Mouse (Mus musculus): ENCODE measurements around the gene B4gat1.

B4gat1 gene

DNA sequence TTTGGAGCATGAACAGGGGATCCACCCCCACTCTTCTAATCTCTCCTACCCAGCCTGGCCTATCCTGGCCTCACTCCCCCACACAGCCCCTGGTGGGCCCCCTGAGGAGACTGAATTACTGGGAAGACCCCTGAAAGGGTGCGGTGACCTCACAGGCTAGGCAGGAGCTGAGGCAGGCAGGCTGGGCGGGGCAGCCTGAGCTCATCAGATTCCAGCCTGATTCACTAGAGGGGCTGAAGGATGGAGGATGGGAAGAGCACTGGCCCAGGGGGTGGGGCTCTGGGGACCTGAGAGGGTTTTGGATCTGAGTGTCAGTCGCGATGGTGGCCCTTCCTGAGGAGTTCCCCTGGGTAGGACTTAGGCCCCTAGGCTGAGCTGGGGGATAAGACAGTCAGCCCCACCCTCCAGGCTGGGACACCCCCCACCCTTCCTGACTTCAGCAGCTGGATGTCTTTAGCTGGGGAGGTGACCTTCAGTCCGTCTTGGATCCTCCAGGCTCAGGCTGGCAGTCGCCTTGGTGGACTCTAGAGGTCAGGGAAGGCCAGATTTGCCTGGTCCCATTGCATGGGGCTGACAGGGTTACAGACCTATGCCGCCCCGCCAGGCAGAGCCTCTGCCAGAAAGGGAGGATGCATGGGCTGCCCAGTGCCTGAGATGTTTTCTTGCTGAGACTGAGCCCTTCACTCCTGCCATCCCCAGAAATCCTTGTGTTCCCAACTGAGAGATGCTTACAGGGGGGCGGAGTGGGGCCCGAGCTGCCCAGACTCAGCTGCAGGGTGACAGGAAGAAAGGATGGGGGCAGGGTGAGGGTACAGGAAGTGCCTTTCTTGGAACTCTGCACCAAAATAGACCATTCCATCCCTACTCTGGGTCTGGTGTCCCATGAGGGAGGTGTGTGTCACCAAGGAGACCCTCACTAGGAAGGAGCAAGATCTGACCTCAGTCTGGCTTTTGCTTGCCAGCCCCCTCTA, 20.5 kb downstream of the B4gat1 start:
- DNase-seq (ENCODE audit: low read depth) = no peak

DNA sequence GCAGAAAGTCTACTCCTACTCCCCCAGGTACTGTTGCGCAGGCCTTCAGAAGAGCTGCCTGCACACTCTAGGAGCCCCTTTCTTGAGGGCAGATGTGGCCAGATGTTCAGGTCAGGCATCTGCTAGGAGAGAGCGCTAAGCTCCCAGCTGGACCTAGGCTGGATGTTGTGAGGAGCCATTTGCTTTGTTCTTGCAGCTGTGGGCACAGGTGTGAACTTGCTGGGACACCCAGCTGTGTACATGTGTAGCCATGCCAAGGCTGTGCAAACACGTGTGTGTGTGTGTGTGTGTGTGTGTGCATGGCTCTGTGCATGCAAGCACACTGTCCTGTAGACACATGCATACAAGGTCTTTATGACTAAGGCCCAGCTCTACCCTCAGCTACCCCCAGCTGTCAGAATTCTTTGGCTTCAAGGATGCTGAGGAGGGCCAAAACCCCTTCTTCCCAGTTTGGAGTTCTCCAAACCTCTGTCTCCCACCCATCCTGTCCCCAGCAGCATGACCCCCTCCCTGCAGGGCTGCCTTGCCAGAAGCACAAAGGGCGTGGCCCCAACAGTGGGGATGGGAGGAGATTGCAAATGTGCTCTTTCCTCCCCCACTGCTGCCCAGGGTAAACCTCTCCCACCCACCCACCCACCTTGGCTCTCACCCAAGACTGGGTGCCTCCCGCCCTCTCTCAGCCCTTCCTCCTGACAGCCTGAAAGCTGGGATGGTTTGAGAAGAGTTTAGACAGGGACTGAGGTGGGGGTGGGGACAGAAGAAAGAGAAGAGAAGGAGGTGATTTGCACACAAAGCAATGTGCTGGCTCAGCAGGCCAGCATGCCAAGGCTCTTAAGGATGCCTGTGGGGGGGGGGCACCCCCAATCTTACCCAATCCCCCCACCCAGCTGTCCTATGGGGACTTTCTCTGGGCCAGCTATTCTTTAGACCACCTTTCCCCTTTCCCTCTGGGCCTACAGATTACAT, 22.0 kb downstream of the B4gat1 start:
- DNase-seq (ENCODE audit: low read depth) = no peak

DNA sequence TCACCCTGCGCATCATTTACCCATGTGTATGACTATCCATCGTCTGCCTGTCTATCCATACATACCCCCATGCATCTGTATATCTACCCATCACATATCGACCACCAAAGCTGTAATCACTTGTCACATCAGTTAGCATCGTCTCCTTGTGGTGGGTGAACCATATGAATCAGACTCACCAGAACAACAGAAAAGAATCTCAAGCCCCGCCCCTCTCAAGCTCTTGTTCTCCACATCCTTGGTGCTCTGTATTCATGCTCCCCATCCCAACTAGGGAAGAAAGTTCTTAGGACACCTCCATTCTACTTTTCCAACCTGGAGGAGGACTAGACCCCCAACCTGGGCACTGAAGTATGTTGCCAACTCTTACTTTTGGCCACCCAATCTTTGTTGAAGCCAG, 23.4 kb downstream of the B4gat1 start:
- DNase-seq (ENCODE audit: low read depth) = no peak

DNA sequence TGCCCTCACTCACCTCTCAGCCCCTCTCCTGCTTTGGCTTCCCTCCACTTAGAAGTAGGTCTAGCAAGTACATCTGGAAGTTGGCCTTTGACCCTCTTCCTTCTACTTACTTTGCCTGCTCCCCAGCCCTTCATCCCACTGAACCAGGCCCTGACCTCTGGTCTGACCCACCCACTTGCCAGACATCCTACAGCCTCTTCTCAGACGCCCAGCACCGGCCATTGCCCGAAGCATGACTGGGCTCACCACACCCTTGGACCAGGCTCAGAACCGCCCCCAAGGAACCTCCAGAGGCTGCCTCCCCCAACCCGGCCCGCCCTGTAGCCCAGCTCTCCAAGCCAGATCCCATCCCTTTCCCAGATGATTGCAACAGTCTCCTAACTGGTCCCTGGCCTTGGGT, 23.8 kb downstream of the B4gat1 start:
- no peak for DNase-seq (ENCODE audit: low read depth)

DNA sequence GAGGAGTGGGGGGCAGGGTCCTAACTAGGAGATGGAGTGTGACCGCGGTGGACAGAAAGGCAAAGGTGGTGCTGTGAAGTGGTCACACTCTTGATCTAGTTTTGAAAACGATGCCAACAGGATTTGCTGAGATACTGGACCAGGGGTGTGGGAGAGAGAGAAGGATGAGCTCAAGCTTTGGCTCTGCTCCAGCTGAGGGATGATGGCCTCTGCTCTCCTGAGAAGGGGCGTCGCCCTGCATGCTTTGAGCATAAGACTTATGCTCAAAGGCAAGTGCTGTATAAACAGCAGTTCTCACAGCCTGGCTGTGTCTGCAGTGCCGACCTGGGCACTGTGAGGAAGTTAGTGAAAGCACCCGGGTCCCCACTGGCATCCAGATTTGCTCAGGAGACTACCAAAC, 26.5 kb downstream of the B4gat1 start:
- no peak for DNase-seq (ENCODE audit: low read depth)

DNA sequence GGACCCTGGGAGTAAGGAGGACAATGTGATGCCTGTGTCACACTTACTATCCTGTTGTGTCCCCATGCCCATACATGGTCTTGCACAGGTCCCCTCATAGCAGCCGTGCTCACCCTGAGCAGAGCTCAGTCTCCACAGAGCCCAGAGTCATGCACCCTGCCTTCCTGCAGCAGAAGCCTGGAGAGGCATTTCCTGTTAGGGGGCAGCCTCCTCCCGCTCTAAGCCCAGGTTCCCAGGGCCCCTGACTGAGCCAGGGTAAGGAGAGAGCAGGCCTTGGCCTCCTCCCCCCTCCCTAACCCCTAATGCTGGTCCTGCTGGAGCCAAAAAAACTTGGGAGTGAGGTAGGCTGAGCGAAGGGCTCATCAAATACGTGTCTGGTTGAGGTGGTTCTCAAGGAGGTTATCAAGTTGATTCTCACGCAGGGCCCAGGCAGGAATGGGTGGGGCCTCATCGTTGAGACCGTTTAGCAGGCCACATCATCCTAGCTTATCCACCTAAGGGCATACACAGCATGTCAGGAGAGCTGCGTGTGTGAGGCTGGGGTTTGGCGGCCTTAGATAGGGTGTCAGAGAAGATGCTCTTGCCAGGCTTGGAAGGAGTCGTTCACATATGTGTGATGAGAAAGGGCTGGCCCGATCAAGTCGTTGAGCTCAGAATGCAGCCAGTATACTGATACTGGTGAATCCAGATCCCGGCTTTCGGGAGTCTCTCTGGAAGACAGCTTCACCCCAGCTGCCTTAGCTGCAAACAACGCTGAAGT, 28.6 kb downstream of the B4gat1 start:
- no peak for DNase-seq (ENCODE audit: low read depth)

DNA sequence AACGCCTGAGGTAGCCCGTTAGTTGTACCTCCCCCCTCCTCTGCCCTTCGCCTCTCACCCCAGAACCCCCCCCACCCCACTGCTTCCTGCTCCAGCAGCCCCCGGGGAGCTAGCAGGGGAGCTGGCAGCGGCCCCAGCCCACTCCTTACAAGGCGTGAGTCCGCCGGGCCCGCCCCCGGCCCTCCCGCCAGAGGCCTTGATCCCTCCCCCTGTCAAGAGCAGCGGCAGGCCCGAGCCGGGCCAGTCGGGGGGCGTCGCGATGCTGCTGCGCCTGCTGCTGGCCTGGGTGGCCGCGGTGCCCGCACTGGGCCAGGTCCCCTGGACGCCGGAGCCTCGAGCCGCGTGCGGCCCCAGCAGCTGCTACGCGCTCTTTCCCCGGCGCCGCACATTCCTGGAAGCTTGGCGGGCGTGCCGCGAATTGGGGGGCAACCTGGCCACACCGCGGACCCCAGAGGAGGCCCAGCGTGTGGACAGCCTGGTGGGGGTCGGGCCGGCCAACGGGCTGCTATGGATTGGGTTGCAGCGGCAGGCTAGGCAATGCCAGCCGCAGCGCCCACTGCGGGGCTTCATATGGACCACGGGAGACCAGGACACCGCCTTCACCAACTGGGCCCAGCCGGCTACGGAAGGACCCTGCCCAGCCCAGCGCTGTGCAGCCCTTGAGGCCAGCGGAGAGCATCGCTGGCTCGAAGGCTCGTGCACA, 29.4 kb downstream of the B4gat1 start, which contains the start of gene Cd248:
Gene Cd248, plus strand, starts transcription at position 212 of the 703 bp plus-strand sequence.
- DNase-seq (ENCODE audit: low read depth) = no peak

DNA sequence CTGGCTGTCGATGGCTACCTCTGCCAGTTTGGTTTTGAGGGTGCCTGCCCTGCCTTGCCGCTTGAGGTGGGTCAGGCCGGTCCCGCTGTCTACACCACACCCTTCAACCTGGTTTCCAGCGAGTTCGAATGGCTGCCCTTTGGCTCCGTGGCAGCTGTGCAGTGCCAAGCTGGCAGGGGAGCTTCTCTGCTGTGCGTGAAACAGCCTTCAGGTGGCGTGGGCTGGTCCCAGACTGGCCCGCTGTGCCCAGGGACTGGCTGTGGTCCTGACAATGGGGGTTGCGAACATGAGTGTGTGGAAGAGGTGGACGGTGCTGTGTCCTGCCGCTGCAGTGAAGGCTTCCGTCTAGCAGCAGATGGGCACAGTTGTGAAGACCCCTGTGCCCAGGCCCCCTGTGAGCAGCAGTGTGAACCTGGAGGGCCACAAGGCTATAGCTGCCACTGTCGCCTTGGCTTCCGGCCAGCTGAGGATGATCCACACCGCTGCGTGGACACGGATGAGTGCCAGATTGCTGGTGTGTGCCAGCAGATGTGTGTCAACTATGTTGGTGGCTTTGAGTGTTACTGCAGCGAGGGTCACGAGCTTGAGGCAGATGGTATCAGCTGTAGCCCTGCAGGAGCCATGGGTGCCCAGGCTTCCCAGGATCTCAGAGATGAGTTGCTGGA, 30.1 kb downstream of the B4gat1 start:
- no peak for DNase-seq (ENCODE audit: low read depth)

DNA sequence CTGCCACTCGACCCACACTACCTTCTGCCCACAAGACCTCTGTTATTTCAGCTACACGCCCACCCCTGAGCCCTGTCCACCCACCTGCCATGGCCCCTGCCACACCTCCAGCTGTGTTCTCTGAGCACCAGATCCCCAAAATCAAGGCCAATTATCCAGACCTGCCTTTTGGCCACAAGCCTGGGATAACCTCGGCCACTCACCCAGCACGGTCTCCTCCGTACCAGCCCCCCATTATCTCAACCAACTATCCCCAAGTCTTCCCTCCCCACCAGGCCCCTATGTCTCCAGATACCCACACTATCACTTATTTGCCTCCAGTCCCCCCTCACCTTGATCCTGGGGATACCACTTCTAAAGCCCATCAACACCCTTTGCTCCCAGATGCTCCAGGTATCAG, 30.9 kb downstream of the B4gat1 start:
- no peak for DNase-seq (ENCODE audit: low read depth)

DNA sequence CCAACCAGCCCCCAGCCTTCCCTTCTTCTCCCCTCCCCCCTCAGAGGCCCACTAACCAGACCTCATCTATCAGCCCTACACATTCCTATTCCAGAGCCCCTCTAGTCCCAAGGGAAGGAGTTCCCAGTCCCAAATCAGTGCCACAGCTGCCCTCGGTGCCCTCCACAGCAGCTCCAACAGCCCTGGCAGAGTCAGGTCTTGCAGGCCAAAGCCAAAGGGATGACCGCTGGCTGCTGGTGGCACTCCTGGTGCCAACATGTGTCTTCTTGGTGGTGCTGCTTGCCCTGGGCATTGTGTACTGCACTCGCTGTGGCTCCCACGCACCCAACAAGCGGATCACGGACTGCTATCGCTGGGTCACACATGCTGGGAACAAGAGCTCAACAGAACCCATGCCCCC, 31.4 kb downstream of the B4gat1 start:
- DNase-seq (ENCODE audit: low read depth) = no peak

DNA sequence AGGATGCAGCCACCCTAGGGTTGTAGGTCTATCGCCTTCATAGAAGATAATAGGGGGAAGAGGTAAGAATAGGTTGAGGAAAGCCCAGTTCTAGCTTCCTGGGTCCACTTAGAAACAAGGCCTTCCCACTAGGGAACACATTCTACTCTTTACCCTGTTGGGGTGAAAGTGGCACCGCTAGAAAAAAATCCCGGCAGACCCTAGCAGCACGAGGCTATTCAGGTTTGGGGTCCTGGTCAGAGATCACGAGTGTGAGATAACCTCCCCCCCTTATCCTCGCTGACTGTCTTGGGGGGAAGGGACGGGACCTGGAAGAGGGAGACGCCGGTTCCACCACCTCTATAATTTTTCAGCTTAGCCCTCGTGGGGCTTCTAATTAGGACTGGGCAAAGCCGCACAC, 32.5 kb downstream of the B4gat1 start:
- no peak for DNase-seq (ENCODE audit: low read depth)

DNA sequence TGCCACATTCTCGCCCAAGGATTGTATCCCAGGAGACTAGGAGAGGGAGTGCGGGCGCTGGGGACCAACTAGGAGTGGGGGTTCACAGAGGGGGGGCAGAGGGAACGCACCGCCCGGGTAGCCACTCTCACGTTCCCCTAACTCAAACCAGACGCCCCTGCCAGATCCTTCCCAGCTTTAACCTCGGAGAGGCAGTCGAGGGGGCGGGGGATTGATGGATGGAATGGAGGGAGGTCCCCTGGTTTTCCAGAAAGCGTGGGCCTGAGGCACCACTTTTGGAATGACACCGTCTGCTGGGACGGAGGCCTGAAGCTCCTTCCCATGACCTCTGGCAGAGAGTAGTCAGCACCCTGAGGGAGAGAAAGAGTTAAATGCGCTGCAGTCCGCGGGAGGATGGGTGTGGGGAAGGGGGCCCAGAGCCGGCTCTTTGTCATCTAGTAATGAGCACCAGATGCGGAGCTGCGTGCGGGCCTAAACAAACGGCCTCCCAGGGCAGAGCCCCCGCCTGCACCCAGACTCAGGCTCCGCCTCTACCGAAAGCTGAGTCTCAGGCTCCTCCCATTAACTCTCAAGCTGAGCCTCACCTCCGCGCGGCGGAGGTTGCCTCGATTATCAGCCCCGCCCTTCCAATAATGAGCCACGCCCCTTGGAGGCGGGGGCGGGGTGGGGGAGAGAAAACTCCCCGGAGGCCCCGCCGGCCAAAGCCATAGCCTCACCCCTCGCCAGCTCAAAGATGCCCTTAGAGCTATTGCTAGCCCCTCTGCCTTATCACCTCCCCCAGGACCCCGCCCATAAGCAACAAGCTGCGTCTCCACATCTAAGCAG, 33.1 kb downstream of the B4gat1 start:
- DNase-seq (ENCODE audit: low read depth) = peak; percentile 92

DNA sequence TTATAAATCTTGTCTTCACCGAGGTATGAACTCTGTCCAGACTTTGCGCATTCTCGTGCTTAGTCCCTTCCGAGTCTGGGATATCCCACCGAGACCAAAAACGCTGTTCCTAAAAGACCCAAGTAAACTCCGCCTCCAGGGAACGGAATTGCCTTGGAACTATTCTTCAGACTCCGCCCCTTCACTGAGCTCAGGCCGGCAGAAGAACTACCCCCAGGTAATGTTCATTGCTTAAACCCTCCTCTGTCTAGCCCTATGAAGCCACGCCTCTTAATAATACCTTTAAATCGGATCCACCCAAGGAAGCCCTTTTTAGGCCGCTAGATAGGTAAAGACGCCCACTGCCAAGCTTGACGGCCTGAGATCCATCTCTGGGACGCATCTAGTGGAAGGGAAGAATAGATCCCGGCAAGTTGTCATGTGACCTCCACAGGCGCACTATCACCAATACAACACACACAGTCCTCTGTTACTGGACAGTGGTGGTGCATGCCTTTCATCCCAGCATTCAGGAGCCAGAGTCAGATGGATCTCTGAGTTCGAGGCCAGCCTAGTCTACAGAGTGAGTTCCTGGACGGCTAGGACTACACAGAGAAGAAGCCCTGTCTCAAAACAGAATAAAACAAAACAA, 33.9 kb downstream of the B4gat1 start:
- DNase-seq (ENCODE audit: low read depth) = no peak

DNA sequence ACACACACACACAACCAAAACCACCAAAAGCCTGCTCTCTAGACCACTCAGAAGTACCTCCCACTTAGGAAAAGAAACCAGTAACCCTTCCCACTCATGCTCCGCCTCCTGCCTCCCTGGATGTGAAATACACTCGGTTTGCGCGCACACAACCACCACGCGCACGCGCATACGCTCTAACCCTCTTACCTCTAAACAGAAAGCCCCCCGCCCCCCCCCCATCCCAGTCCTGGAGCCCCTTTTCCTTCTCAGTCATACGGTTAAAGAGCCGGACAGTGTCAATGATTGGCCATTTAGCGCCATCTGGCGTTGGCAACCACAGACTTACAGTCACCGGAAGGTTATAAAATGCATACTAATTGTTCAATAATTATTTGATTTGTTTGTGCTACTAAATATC, 34.4 kb downstream of the B4gat1 start:
- no peak for DNase-seq (ENCODE audit: low read depth)

DNA sequence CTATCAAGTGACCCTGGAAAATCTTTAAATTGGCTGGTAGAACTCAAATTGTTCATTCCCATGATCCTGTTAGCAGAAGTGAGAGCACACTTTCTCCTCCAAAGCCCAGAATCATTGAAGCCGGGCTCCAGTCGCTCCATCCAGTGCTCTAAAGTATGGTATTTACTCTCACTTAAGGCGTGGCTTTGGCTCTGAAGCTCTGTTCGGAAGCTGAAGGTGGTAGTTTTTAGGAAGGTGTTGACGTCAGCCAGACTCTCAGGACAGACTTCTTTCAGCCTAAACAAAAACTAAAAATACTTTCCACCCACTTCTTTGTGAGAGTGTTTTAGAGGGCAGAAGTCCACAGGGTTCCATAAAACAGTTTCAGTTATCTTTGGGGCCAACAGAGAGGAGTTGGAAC, 34.9 kb downstream of the B4gat1 start:
- no peak for DNase-seq (ENCODE audit: low read depth)

DNA sequence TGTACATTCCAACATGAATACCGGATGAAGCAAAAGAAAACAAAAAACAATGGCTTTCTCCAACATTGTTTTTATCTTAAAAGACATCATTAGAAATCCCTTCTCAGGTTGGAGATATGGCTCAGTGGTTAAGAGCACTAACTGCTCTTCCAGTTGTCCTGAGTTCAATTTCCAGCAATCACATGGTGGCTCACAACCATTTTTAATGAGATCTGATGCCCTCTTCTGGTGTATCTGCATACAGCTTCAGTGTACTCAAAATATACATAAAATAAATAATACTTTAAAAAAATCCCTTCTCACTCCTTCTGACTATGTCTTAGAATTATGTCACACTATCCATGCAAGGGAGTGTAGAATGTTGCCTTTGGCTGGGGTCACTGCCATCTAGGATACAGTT, 40.7 kb downstream of the B4gat1 start:
- DNase-seq (ENCODE audit: low read depth) = no peak

DNA sequence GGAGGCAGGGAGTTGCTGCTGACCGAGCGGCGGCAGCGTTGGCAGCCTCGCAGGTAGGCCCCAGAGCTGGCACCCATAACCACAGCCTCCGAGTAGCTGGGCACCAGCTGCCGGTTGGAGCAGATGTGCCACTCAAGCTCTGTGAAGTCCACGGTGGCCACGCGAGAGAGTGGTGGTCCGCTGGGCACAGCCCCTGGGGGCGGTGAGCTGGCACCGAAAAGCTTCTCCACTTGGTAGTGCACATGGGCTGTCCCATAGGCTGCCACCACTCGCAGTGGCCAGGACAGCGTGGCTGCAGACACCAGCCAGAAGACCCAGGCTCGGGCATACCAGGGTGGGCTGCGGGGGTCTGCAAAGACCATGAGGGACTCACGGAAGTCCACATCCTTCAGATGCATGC, 43.4 kb downstream of the B4gat1 start:
- no peak for DNase-seq (ENCODE audit: low read depth)

DNA sequence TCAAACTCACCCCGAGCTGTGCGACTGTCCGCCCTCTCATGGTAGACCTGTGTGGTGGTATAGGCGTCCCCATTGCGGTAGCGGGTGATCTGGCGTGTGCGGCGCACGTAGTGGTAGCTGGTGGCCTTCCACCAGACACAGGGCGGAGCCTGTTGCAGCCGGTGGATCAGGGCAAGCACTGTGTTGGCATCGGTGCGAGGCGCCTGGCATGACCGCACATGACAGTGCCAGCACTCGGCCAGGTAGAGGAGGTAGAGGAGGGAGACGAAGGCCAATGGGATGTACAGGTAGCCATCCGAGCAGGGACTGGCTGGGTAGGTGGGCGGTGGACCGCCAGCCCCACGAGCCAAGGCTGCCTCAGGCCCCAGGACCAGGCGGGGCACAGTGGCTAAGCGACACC, 44.0 kb downstream of the B4gat1 start:
- DNase-seq (ENCODE audit: low read depth) = no peak
